Mouse (Mus musculus) layer of hippocampus, adult 8-10 months (tissue): ENCODE measurements around the gene G3bp1. TPM values are rescaled to one million over a fixed set of nuclear protein-coding genes. Genes with fewer than 3 reads are reported as not detected.

Source experiments
- DNase-seq, 2 experiments: peaks; one replicate each; pipeline ENCODE4 v3.0.0; 2022; ENCODE audit warnings: low spot score in 2 of 2
- microRNA-seq, 2 experiments: library from miRNA; unstranded; fragments of <30 nt; microRNA quantifications; one replicate each; pipeline ENCODE4 v1.2.0; 2022
- total RNA-seq, 4 experiments: library from RNA; stranded (reverse); gene quantifications; 2 replicates each; pipeline ENCODE4 v1.2.4; 2022

G3bp1 gene
- total RNA-seq, 4 experiments from 2014 or later = 36.2 to 37.6 (median 37.0) TPM

DNA sequence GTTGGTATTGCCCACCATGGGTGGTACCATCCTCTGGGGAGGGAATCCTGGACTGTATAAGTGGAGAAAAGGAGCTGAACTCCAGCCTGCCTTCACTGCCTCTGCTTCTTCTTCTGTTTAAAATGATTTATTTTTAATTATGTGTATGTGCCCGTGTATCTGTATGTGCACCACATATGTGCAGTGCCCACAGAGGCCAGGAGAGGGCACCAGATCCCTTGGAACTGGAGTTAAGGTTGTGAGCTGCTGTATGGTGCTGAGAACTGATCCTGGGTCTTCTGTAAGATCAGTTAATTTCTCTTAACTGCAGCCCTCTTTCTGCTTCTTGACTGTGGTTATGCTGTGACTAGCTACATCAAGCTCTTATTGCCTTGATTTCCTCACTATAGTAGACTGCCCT, 76.2 kb downstream of the G3bp1 start:
- DNase-seq = no peak

Small RNAs within 50 kb of the gene (microRNA-seq; reads per million reads assigned to microRNA genes)
- 0 to 0.32 reads per million in 2 experiments for gene Mir7652

Other genes starting within 250 kb of the G3bp1 start
- under 1 TPM; 0.21 to 0.35 (median 0.27) TPM for gene Fat2, start 133.1 kb upstream of the G3bp1 start, total RNA-seq
- gene Sparc, start 46.5 kb upstream of the G3bp1 start, total RNA-seq = 100 to 1,000 TPM; 259 to 443 (median 324) TPM
- 100 to 1,000 TPM in 2 of 4 experiments, 10 to 100 TPM in 2; 82.1 to 124 (median 98.0) TPM for gene Atox1, start 8.4 kb upstream of the G3bp1 start, total RNA-seq
- under 1 TPM; 0.29 to 0.58 (median 0.51) TPM for gene Glra1, start 138.5 kb downstream of the G3bp1 start, total RNA-seq